Mouse (Mus musculus): ENCODE results near the gene Cavin3. TPM values are rescaled to one million over a fixed set of nuclear protein-coding genes. Genes with fewer than 3 reads are reported as not detected.

The Cavin3 gene
- total RNA-seq, 2 experiments from 2014 or later, result not detected

Other genes starting within 250 kb of the Cavin3 start
- gene Olfr688, start 194.2 kb downstream of the Cavin3 start, total RNA-seq (2015; ENCODE audit: low replicate concordance), result not detected in 2 replicates
- not detected in 2 replicates for gene Olfr688, start 194.2 kb downstream of the Cavin3 start, total RNA-seq (2017; ENCODE audit: low replicate concordance)
- not detected in 2 replicates for gene Olfr689, start 171.1 kb downstream of the Cavin3 start, total RNA-seq (2015; ENCODE audit: low replicate concordance)
- gene Olfr689, start 171.1 kb downstream of the Cavin3 start, total RNA-seq (2017; ENCODE audit: low replicate concordance), result not detected in 2 replicates
- not detected in 2 replicates for gene Olfr690, start 148.2 kb downstream of the Cavin3 start, total RNA-seq (2015; ENCODE audit: low replicate concordance)
- not detected in 2 replicates for gene Olfr690, start 148.2 kb downstream of the Cavin3 start, total RNA-seq (2017; ENCODE audit: low replicate concordance)
- not detected in 2 replicates for gene Olfr691, start 140.0 kb downstream of the Cavin3 start, total RNA-seq (2015; ENCODE audit: low replicate concordance)
- gene Olfr691, start 140.0 kb downstream of the Cavin3 start, total RNA-seq (2017; ENCODE audit: low replicate concordance), result not detected in 2 replicates
- not detected in 2 replicates for gene Olfr692, start 114.1 kb downstream of the Cavin3 start, total RNA-seq (2015; ENCODE audit: low replicate concordance)
- not detected in 2 replicates for gene Olfr692, start 114.1 kb downstream of the Cavin3 start, total RNA-seq (2017; ENCODE audit: low replicate concordance)
- not detected in 2 replicates for gene Gm5901, start 107.3 kb downstream of the Cavin3 start, total RNA-seq (2015; ENCODE audit: low replicate concordance)
- gene Gm5901, start 107.3 kb downstream of the Cavin3 start, total RNA-seq (2017; ENCODE audit: low replicate concordance), result 7.6 TPM in 1 of 2 replicates, not detected in the other
- 16.9 and 48.6 TPM in 2 replicates for gene Fam160a2, start 82.2 kb downstream of the Cavin3 start, total RNA-seq (2015; ENCODE audit: low replicate concordance)
- 3.0 and 9.2 TPM in 2 replicates for gene Fam160a2, start 82.2 kb downstream of the Cavin3 start, total RNA-seq (2017; ENCODE audit: low replicate concordance)
- not detected in 2 replicates for gene Cnga4, start 77.7 kb downstream of the Cavin3 start, total RNA-seq (2015; ENCODE audit: low replicate concordance)
- not detected in 2 replicates for gene Cnga4, start 77.7 kb downstream of the Cavin3 start, total RNA-seq (2017; ENCODE audit: low replicate concordance)
- gene Cckbr, start 56.6 kb downstream of the Cavin3 start, total RNA-seq (2015; ENCODE audit: low replicate concordance), result not detected in 2 replicates
- not detected in 2 replicates for gene Cckbr, start 56.6 kb downstream of the Cavin3 start, total RNA-seq (2017; ENCODE audit: low replicate concordance)
- gene Smpd1, start 72.1 kb upstream of the Cavin3 start, total RNA-seq (2015; ENCODE audit: low replicate concordance), result 7.5 and 13.3 TPM in 2 replicates
- gene Smpd1, start 72.1 kb upstream of the Cavin3 start, total RNA-seq (2017; ENCODE audit: low replicate concordance), result 9.5 and 13.1 TPM in 2 replicates
- not detected in 2 replicates for gene Apbb1, start 99.4 kb upstream of the Cavin3 start, total RNA-seq (2015; ENCODE audit: low replicate concordance)
- 7.3 TPM in 1 of 2 replicates, not detected in the other for gene Apbb1, start 99.4 kb upstream of the Cavin3 start, total RNA-seq (2017; ENCODE audit: low replicate concordance)
- gene Hpx, start 117.8 kb upstream of the Cavin3 start, total RNA-seq (2015; ENCODE audit: low replicate concordance), result not detected in 2 replicates
- not detected in 2 replicates for gene Hpx, start 117.8 kb upstream of the Cavin3 start, total RNA-seq (2017; ENCODE audit: low replicate concordance)
- 1.4 and 5.9 TPM in 2 replicates for gene Trim3, start 151.3 kb upstream of the Cavin3 start, total RNA-seq (2015; ENCODE audit: low replicate concordance)
- 1.4 TPM in 1 of 2 replicates, not detected in the other for gene Trim3, start 151.3 kb upstream of the Cavin3 start, total RNA-seq (2017; ENCODE audit: low replicate concordance)
- gene Timm10b, start 157.8 kb upstream of the Cavin3 start, total RNA-seq (2015; ENCODE audit: low replicate concordance), result 20.2 and 20.5 TPM in 2 replicates
- gene Timm10b, start 157.8 kb upstream of the Cavin3 start, total RNA-seq (2017; ENCODE audit: low replicate concordance), result 19.7 and 27.1 TPM in 2 replicates
- 5.0 and 20.2 TPM in 2 replicates for gene Arfip2, start 158.1 kb upstream of the Cavin3 start, total RNA-seq (2015; ENCODE audit: low replicate concordance)
- gene Arfip2, start 158.1 kb upstream of the Cavin3 start, total RNA-seq (2017; ENCODE audit: low replicate concordance), result 5.9 TPM in 1 of 2 replicates, not detected in the other
- gene Gm45799, start 158.3 kb upstream of the Cavin3 start, total RNA-seq (2015; ENCODE audit: low replicate concordance), result 1.8 TPM in 1 of 2 replicates, not detected in the other
- gene Gm45799, start 158.3 kb upstream of the Cavin3 start, total RNA-seq (2017; ENCODE audit: low replicate concordance), result 3.9 TPM in 1 of 2 replicates, not detected in the other
- gene Dnhd1, start 168.5 kb upstream of the Cavin3 start, total RNA-seq (2015; ENCODE audit: low replicate concordance), result not detected in 2 replicates
- 0.38 and 2.4 TPM in 2 replicates for gene Dnhd1, start 168.5 kb upstream of the Cavin3 start, total RNA-seq (2017; ENCODE audit: low replicate concordance)

Measured in erythroid progenitor cell, adult 5-6 weeks (primary cell).